Mouse (Mus musculus): Measurements from ENCODE around the gene Cpsf2. TPM values are rescaled to one million over a fixed set of nuclear protein-coding genes. Genes with fewer than 3 reads are reported as not detected.
A peak's percentile ranks its signal among the peaks of the same experiment; 100 is the strongest.

The Cpsf2 gene
- total and polyA plus RNA-seq, 2 experiments from 2014 or later: 19.7 to 26.9 TPM

GRCm38 (mm10) chr12:101998929-101999328 lies 23.1 kb downstream of the Cpsf2 start:
- Histone ChIP-seq H3K27me3 (ENCODE audit: insufficient read depth, low read length) (no peaks in the 10 kb centered on the region), H3K9me3 (ENCODE audit: low read length) (no peaks in the 10 kb centered on the region), H3K4me2 (ENCODE audit: low read depth, low read length) (no peak overlapping the region), H3K4me1 (ENCODE audit: insufficient read depth, low read length) (no peaks in the 10 kb centered on the region), H3K27ac (no peak overlapping the region), H3K9ac (replicated peaks; ENCODE audit: low read length) (no peak overlapping the region), H3K4me3 (ENCODE audit: low read length) (no peak overlapping the region), H3K36me3 (ENCODE audit: insufficient read depth, low read length) (peaks cover 44% of the 10 kb centered on the region)
- ATAC-seq (no peak), DNase-seq (ENCODE audit: low spot score) (no peak)
- no peak for TF ChIP-seq CTCF (IDR thresholded peaks at IDR 0.05; ENCODE audit: low read depth)
- WGBS: 95% methylated on average over 5 of the region's 5 CpGs

- H3K9me3 ChIP-seq (ENCODE audit: low read length): no peaks in the 10 kb centered on the region
- H3K9ac ChIP-seq (replicated peaks; ENCODE audit: low read length): no peak overlapping the region
- no peaks in the 10 kb centered on the region for H3K4me1 ChIP-seq (ENCODE audit: insufficient read depth, low read length)
- H3K4me3 ChIP-seq (ENCODE audit: low read length): no peak overlapping the region
- H3K36me3 ChIP-seq (ENCODE audit: insufficient read depth, low read length): peaks cover 45% of the 10 kb centered on the region
- 94% methylated on average over 11 of the region's 11 CpGs for WGBS
- ATAC-seq (no peak), DNase-seq (ENCODE audit: low spot score) (no peak)
- H3K27ac ChIP-seq: no peak overlapping the region
- no peak overlapping the region for H3K4me2 ChIP-seq (ENCODE audit: low read depth, low read length)
- no peak for TF ChIP-seq CTCF (IDR thresholded peaks at IDR 0.05; ENCODE audit: low read depth)
- H3K27me3 ChIP-seq (ENCODE audit: insufficient read depth, low read length): no peaks in the 10 kb centered on the region
Observed at GRCm38 (mm10) chr12:102000785-102001184, 25.0 kb downstream of the Cpsf2 start.

- peaks cover 12% of the 10 kb centered on the region; the same call in 1 of the 2 replicates for H3K36me3 ChIP-seq (ENCODE audit: insufficient read depth, low read length)
- no peaks in the 10 kb centered on the region for H3K9me3 ChIP-seq (ENCODE audit: low read length)
- no peak overlapping the region for H3K4me2 ChIP-seq (ENCODE audit: low read depth, low read length)
- H3K9ac ChIP-seq (replicated peaks; ENCODE audit: low read length): no peak overlapping the region
- 81% methylated on average over 16 of the region's 16 CpGs for WGBS
- no peak for TF ChIP-seq CTCF (IDR thresholded peaks at IDR 0.05; ENCODE audit: low read depth)
- DNase-seq (ENCODE audit: low spot score) (no peak), ATAC-seq (no peak)
- no peaks in the 10 kb centered on the region for H3K4me1 ChIP-seq (ENCODE audit: insufficient read depth, low read length)
- no peak overlapping the region for H3K27ac ChIP-seq
- no peaks in the 10 kb centered on the region for H3K27me3 ChIP-seq (ENCODE audit: insufficient read depth, low read length)
- no peak overlapping the region for H3K4me3 ChIP-seq (ENCODE audit: low read length)
Observed at GRCm38 (mm10) chr12:102008111-102008977, 32.6 kb downstream of the Cpsf2 start.

GRCm38 (mm10) chr12:102009551-102009950 lies 33.8 kb downstream of the Cpsf2 start:
- DNase-seq (ENCODE audit: low spot score) (no peak), ATAC-seq (no peak)
- WGBS: 91% methylated on average over 6 of the region's 6 CpGs

GRCm38 (mm10) chr12:102014411-102014810 lies 38.6 kb downstream of the Cpsf2 start:
- no peak for TF ChIP-seq CTCF (IDR thresholded peaks at IDR 0.05; ENCODE audit: low read depth)
- no peaks in the 10 kb centered on the region for H3K9me3 ChIP-seq (ENCODE audit: low read length)
- no peak overlapping the region for H3K4me3 ChIP-seq (ENCODE audit: low read length)
- no peak for DNase-seq (ENCODE audit: low spot score)
- 80% methylated on average over 5 of the region's 5 CpGs for WGBS
- no peaks in the 10 kb centered on the region for H3K4me1 ChIP-seq (ENCODE audit: insufficient read depth, low read length)
- no peak for ATAC-seq
- no peaks in the 10 kb centered on the region for H3K27me3 ChIP-seq (ENCODE audit: insufficient read depth, low read length)
- H3K9ac ChIP-seq (replicated peaks; ENCODE audit: low read length): no peak overlapping the region
- H3K36me3 ChIP-seq (ENCODE audit: insufficient read depth, low read length): no peaks in the 10 kb centered on the region
- H3K4me2 ChIP-seq (ENCODE audit: low read depth, low read length): no peak overlapping the region
- H3K27ac ChIP-seq: no peak overlapping the region

More at GRCm38 (mm10) chr12:102009551-102009950, 33.8 kb downstream of the Cpsf2 start:
- no peaks in the 10 kb centered on the region for H3K4me1 ChIP-seq (ENCODE audit: insufficient read depth, low read length)
- no peak overlapping the region for H3K4me2 ChIP-seq (ENCODE audit: low read depth, low read length)
- TF ChIP-seq CTCF (IDR thresholded peaks at IDR 0.05; ENCODE audit: low read depth): peak; percentile 26; the same call in 1 of the 2 replicates
- H3K27me3 ChIP-seq (ENCODE audit: insufficient read depth, low read length): no peaks in the 10 kb centered on the region
- peaks cover 5% of the 10 kb centered on the region; the same call in 1 of the 2 replicates for H3K36me3 ChIP-seq (ENCODE audit: insufficient read depth, low read length)
- H3K27ac ChIP-seq: no peak overlapping the region
- H3K4me3 ChIP-seq (ENCODE audit: low read length): no peak overlapping the region
- H3K9ac ChIP-seq (replicated peaks; ENCODE audit: low read length): no peak overlapping the region
- no peaks in the 10 kb centered on the region for H3K9me3 ChIP-seq (ENCODE audit: low read length)

GRCm38 (mm10) chr12:102015127-102015526 lies 39.3 kb downstream of the Cpsf2 start:
- 88% methylated on average over 6 of the region's 6 CpGs for WGBS
- no peaks in the 10 kb centered on the region for H3K9me3 ChIP-seq (ENCODE audit: low read length)
- DNase-seq (ENCODE audit: low spot score) (no peak), ATAC-seq (no peak)
- H3K27me3 ChIP-seq (ENCODE audit: insufficient read depth, low read length): no peaks in the 10 kb centered on the region
- H3K9ac ChIP-seq (replicated peaks; ENCODE audit: low read length): no peak overlapping the region
- no peaks in the 10 kb centered on the region for H3K36me3 ChIP-seq (ENCODE audit: insufficient read depth, low read length)
- no peak overlapping the region for H3K4me3 ChIP-seq (ENCODE audit: low read length)
- no peak overlapping the region for H3K27ac ChIP-seq
- no peak for TF ChIP-seq CTCF (IDR thresholded peaks at IDR 0.05; ENCODE audit: low read depth)
- no peak overlapping the region for H3K4me2 ChIP-seq (ENCODE audit: low read depth, low read length)
- H3K4me1 ChIP-seq (ENCODE audit: insufficient read depth, low read length): no peaks in the 10 kb centered on the region

- H3K27ac ChIP-seq: no peak overlapping the region
- 88% methylated on average over 6 of the region's 6 CpGs for WGBS
- H3K4me3 ChIP-seq (ENCODE audit: low read length): no peak overlapping the region
- ATAC-seq (no peak), DNase-seq (ENCODE audit: low spot score) (no peak)
- H3K4me1 ChIP-seq (ENCODE audit: insufficient read depth, low read length): no peaks in the 10 kb centered on the region
- TF ChIP-seq CTCF (IDR thresholded peaks at IDR 0.05; ENCODE audit: low read depth): no peak
- no peaks in the 10 kb centered on the region for H3K27me3 ChIP-seq (ENCODE audit: insufficient read depth, low read length)
- H3K36me3 ChIP-seq (ENCODE audit: insufficient read depth, low read length): no peaks in the 10 kb centered on the region
- H3K4me2 ChIP-seq (ENCODE audit: low read depth, low read length): no peak overlapping the region
- no peak overlapping the region for H3K9ac ChIP-seq (replicated peaks; ENCODE audit: low read length)
- H3K9me3 ChIP-seq (ENCODE audit: low read length): no peaks in the 10 kb centered on the region
Observed at GRCm38 (mm10) chr12:102021923-102022322, 46.1 kb downstream of the Cpsf2 start.

Measured in hindbrain, postnatal 0 days (tissue).